Mouse (Mus musculus) T-helper 17 cell (primary cell): ENCODE data around the gene Spata33.
"Not testable (repeated sequence)": the region's sequence is repeated elsewhere in the genome, so short reads cannot be mapped to it uniquely, and the experiment has no call there.

ENCODE experiments used
- in situ Hi-C, 2 experiments: fragments of 300-600 bp; cut with MboI, MseI; formaldehyde crosslinking; loops; 1 replicate in 1 of 2; 2 replicates in 1 of 2; pipeline ENCODE4 v1.15.1; 2025; ENCODE audit warnings: high pct_unique_total_duplicates in 2 of 2

Gene Spata33

GRCm38 (mm10) chr8:123231742-123232141 lies 19.1 kb downstream of the Spata33 start:
- in situ Hi-C loops: loop anchor here in 1 of 2 experiments (5.0 kb wide), 1 partner anchor 86 kb away; the partner anchor contains the start of gene Fanca

- in situ Hi-C loops: loop anchor here in 1 of 2 experiments (5.0 kb wide), 1 partner anchor 85 kb away; the partner anchor contains the start of gene Fanca
Observed at GRCm38 (mm10) chr8:123232553-123232952, 19.9 kb downstream of the Spata33 start.

GRCm38 (mm10) chr8:123233300-123233699 lies 20.7 kb downstream of the Spata33 start:
- in situ Hi-C loops: loop anchor here in 1 of 2 experiments (5.0 kb wide), 1 partner anchor 84 kb away; the partner anchor contains the start of gene Fanca

- in situ Hi-C loops: loop anchor here in 1 of 2 experiments (5.0 kb wide), 1 partner anchor 84 kb away; the partner anchor contains the start of gene Fanca
Observed at GRCm38 (mm10) chr8:123233760-123234159, 21.1 kb downstream of the Spata33 start.

GRCm38 (mm10) chr8:123234918-123235519 lies 22.4 kb downstream of the Spata33 start:
- in situ Hi-C loops: loop anchor here in 1 of 2 experiments (5.0 kb wide), 1 partner anchor 82 kb away; the partner anchor contains the start of gene Fanca

- in situ Hi-C loops: no loop called here
Observed at GRCm38 (mm10) chr8:123235520-123236497, 23.2 kb downstream of the Spata33 start, which contains the start of gene Spata2l. Gene Spata2l, minus strand, starts transcription at chr8:123236233.

- in situ Hi-C loops: no loop called here
Observed at GRCm38 (mm10) chr8:123239398-123239797, 26.8 kb downstream of the Spata33 start.

GRCm38 (mm10) chr8:123242107-123242923 lies 29.7 kb downstream of the Spata33 start:
- in situ Hi-C loops: no loop called here

- in situ Hi-C loops: no loop called here
Observed at GRCm38 (mm10) chr8:123243053-123243452, 30.4 kb downstream of the Spata33 start.

GRCm38 (mm10) chr8:123244382-123244781 lies 31.8 kb downstream of the Spata33 start:
- in situ Hi-C loops: no loop called here

- in situ Hi-C loops: no loop called here
Observed at GRCm38 (mm10) chr8:123245543-123245942, 32.9 kb downstream of the Spata33 start.

GRCm38 (mm10) chr8:123247748-123248147 lies 35.1 kb downstream of the Spata33 start:
- in situ Hi-C loops: no loop called here

- in situ Hi-C loops: no loop called here
Observed at GRCm38 (mm10) chr8:123248596-123248995, 36.0 kb downstream of the Spata33 start.

- in situ Hi-C loops: no loop called here
Observed at GRCm38 (mm10) chr8:123250940-123251339, 38.3 kb downstream of the Spata33 start.

- in situ Hi-C loops: no loop called here
Observed at GRCm38 (mm10) chr8:123252925-123253324, 40.3 kb downstream of the Spata33 start.

GRCm38 (mm10) chr8:123253451-123254098 lies 40.9 kb downstream of the Spata33 start:
- in situ Hi-C loops: no loop called here

GRCm38 (mm10) chr8:123254099-123254885 lies 41.7 kb downstream of the Spata33 start, which contains the start of the genes Zfp276 and Vps9d1:
Gene Zfp276, plus strand, starts transcription at chr8:123254195.
Gene Vps9d1, minus strand, starts transcription at chr8:123254348.
- in situ Hi-C loops: no loop called here

GRCm38 (mm10) chr8:123255170-123255569 lies 42.5 kb downstream of the Spata33 start:
- in situ Hi-C loops: no loop called here

- in situ Hi-C loops: no loop called here
Observed at GRCm38 (mm10) chr8:123257114-123257513, 44.5 kb downstream of the Spata33 start.

- in situ Hi-C loops: not testable (repeated sequence)
Observed at GRCm38 (mm10) chr8:123257593-123257992, 45.0 kb downstream of the Spata33 start.
